Mouse (Mus musculus): ENCODE data around the gene Tspear.

DNA sequence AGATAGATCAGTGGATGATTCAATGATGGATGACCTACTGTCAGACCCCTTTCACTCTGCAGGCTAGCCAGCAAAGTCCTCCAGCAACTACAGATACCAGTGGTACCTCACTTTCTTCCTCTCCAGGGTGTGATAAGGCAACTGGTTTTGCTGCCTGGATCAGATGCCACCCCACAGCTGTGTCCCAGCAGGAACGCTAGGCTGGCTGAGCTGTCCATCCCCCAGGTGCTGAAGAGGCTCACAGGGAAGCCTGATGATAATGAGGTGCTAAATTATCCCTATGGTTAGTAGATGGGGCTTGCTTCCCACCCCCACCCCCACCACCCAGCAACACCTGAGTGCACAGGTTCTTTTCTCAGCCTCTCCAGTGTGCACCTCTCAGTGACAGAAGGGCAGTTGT, 181.2 kb downstream of the Tspear start:
- no peak for TF ChIP-seq CTCF (IDR thresholded peaks at IDR 0.05; ENCODE audit: extremely low read depth, insufficient read depth, insufficient read length, insufficient replicate concordance)
- no peak for TF ChIP-seq POLR2A (IDR thresholded peaks at IDR 0.05; ENCODE audit: low read depth, low read length)
